Mouse (Mus musculus): ENCODE data around the gene Pde6b.

DNA sequence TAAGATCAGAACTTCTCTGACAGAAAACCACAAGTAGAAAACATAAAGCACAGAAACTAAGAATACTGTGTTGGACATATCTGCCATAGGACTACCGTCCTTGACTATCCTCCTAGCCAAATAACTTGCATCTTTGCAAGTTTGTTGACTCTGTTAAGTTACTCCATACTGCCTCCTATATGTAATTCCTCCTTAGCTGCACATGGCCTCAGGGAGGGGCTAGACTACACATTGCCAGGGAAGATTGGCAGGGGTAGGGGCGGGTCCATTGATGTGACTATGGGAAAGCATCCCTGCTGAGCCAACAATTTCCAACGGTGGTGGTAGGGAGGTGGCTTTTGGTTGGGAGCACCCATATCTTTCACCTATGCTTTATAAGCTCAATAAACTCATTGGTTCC lies 25.9 kb upstream of the Pde6b start:
- no peak for TF ChIP-seq TAL1 (IDR thresholded peaks at IDR 0.05; ENCODE audit: low read length)
- no peak for TF ChIP-seq GATA1 (IDR thresholded peaks at IDR 0.05; ENCODE audit: low read length)

All from erythroblast, embryonic 14.5 days (primary cell).